Mouse (Mus musculus): Measurements from ENCODE around the gene Hoxb13.

Gene Hoxb13

DNA sequence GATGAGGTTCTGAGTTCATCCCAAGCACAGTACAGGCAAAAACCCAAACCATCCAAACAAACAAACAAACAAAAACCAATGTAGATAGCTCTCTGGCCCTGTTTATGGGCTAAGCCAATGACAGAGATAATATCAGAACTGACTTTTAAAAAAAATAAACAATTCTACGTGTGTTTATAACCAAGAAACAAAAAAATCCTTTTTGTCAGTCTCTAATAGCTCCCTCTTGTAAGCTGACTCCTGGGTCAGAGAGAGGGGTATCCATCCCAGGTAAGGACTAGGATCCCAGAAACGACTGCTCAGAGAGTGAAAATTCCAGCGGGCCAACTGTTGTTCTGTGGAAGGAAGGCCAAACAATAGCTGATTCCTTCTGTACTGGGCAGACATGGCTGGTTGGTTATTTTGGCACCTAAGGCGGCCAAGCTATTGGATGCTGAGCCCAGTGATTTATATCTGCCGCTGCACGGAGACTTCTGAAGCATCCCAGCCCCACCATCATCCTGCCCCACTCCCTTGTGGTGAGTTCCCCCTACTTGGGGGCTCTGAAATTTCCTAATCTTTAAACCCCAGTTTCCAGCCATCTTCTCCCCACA, 15.1 kb upstream of the Hoxb13 start:
- in situ Hi-C loops (cut with MboI; ENCODE audit: low pct_unique_long_range_greater_than_20kb in 1 of 2, low sequenced_read_pairs in 2 of 2, unreplicated experiment in 1 of 2), result loop anchor here in 1 of 2 experiments (10.0 kb wide), 1 partner anchor 146 kb away; the partner anchor contains the start of gene Hoxb3

DNA sequence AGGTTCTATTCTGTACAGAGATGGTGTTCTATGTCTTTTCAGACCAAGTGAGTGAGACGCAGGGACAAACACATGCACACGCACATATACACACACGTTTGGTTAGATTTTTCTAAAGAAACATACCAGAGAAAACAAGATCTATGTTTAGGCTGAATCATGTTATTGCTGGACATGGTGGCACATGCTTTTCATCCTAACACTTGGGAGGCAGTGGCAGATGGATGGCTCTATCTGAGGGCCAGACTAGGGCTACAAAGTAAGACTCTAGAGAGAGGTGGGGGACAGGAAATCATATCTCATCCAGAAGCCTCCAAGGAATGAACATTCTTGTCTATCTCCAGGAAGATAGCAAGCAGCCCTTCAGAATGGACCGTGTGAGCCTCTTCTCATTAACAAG, 13.1 kb upstream of the Hoxb13 start:
- in situ Hi-C loops (cut with MboI; ENCODE audit: low pct_unique_long_range_greater_than_20kb in 1 of 2, low sequenced_read_pairs in 2 of 2, unreplicated experiment in 1 of 2), result no loop called here

DNA sequence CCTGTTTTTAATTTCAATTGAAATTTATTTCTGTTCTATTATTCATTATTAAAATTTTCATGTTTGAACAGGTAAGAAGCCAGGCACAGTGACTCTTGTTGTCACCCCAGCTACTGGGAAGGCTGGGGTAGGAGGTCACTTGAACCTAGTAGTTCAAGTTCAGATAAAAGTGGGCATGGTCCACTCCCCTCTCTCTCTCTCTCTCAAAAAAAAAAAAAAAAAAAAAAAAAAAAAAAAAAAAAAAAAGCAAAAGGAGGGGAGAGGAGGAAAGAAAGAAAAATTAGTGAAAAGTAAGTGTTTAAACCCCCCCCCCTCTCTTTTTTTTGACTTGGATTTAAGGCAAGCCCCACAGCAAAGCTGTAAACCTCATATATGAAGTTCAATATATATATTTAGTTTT, 9.9 kb upstream of the Hoxb13 start:
- in situ Hi-C loops (cut with MboI; ENCODE audit: low pct_unique_long_range_greater_than_20kb in 1 of 2, low sequenced_read_pairs in 2 of 2, unreplicated experiment in 1 of 2), result no loop called here

DNA sequence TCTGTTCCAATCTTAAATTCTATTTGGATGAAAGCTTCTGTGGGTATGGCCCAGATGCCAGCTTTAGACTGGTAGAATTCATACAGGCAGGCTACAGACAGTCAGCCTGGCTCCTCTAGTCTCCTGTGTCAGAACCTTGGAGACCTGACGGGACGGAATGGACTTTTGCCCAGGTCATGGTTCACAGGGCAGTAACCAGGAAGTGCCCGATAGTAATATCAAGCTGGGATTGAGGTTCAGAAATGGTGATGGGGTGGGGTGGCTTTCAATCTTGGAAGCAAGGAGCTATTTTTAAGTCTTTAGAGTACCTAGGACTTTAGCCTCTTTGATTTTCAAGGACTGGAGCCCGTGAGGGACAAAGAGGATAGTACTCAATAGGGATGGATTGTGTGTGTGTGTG, 6.8 kb upstream of the Hoxb13 start:
- in situ Hi-C loops (cut with MboI; ENCODE audit: low pct_unique_long_range_greater_than_20kb in 1 of 2, low sequenced_read_pairs in 2 of 2, unreplicated experiment in 1 of 2), result no loop called here

DNA sequence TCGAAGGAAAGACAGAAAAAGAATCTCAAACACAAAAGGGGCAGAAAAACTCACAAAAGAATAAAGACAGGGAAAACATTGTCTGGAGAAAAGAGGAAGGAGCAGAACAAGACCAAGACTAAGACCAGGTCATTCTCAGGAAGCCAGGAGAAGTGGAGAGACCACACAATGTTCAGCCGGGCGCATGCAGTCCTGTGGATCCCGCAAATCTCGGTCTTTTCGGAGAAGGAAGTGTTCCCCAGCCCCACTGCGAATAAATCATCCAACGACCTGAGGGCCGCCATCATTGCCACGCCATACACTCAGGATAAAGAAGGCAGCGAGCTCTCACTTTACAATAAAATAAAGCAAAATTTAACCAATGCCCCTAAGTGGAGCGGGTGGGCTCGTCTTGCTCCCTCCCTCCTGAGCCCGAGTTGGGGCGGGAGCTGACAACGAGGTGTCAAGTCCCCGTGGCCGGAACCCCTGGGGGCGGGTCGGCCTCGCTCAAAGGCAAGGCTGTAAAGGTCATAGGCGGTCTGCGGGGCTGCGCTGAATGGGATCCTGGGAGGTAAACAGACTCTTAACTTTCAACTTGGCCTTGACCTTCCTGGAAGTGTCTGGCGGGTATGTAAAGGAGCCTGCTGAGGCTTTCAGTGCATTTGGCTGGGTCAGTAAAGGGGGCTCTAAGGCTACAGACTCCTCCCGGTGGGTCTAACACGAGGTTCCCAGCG, 4.2 kb upstream of the Hoxb13 start:
- in situ Hi-C loops (cut with MboI; ENCODE audit: low pct_unique_long_range_greater_than_20kb in 1 of 2, low sequenced_read_pairs in 2 of 2, unreplicated experiment in 1 of 2), result no loop called here

DNA sequence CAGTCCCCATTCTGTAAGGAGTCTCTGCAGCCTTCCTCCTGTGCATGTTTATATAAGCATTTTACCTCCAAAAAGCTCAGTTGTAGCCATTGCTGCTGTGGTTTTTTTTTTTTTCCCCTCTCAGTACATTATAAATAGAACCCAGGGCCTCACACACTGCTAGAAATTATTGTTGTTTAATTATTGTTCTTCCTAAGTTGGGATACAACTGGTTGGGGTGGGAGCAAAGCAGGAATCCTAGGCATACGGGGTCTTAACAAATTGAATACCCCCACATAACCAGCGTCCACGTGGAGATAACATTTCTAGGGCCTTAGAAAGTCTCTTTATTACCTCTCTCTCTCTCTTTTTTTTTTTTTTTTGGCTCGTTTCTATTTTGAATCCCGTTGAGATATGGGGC, 3.0 kb upstream of the Hoxb13 start:
- in situ Hi-C loops (cut with MboI; ENCODE audit: low pct_unique_long_range_greater_than_20kb in 1 of 2, low sequenced_read_pairs in 2 of 2, unreplicated experiment in 1 of 2), result no loop called here

DNA sequence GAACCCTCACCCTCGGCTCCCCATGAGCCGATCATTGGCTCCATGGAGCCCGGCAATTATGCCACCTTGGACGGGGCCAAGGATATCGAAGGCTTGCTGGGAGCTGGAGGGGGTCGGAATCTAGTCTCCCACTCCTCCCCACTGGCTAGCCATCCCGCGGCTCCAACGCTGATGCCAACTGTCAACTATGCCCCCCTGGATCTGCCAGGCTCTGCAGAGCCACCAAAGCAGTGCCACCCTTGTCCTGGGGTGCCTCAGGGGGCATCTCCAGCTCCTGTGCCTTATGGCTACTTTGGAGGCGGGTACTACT, 240 bp downstream of the Hoxb13 start:
- in situ Hi-C loops (cut with MboI; ENCODE audit: low pct_unique_long_range_greater_than_20kb in 1 of 2, low sequenced_read_pairs in 2 of 2, unreplicated experiment in 1 of 2), result no loop called here

DNA sequence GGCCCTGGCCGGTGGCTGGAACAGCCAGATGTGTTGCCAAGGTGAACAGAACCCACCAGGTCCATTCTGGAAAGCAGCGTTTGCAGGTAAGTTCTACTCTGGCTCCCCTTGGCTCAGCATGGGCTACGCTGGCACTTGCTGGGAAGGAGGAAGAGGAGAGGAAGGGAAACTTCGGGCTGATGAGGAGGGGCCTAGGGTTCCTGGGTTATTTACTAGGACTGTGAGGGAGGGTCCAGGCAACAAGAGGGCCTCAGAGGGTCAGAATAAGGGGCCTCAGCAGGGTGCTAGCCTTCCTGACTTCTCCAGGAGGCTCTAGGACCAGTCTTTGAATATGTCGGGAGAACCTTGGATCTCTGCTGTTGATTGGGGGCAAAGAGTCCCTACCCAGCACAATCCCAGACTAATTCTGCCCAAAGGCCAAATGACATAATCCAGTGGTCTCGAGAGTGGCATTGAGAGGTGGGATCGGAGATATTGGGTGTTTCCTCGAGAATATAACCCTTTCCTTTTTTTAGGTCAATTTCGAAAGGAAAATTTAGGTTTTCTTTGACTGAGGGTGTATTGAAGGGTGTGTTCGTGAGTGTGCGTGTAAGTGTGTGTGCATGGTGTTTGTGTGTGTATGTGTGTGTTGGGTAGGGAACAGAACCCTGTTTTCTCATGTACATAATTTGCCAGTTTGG, 985 bp downstream of the Hoxb13 start:
- in situ Hi-C loops (cut with MboI; ENCODE audit: low pct_unique_long_range_greater_than_20kb in 1 of 2, low sequenced_read_pairs in 2 of 2, unreplicated experiment in 1 of 2), result no loop called here

DNA sequence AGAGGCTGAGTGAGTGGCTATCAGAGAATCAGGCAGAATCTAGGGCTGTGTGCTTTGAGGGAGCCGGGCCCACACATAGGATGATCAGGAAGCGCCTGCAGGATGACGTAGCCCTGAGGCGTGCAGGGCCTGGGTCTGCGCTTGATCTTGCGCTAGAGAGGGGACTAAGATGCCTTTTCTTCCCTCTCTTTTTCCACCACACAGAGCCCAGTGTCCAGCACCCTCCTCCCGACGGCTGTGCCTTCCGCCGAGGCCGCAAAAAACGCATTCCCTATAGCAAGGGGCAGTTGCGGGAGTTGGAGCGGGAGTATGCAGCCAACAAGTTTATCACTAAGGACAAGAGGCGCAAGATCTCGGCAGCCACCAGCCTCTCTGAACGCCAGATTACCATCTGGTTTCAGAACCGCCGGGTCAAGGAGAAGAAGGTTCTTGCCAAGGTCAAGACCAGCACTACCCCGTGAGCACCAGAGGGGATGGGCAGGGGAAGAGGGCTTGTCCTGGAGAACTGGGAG, 1.7 kb downstream of the Hoxb13 start:
- in situ Hi-C loops (cut with MboI; ENCODE audit: low pct_unique_long_range_greater_than_20kb in 1 of 2, low sequenced_read_pairs in 2 of 2, unreplicated experiment in 1 of 2), result no loop called here

DNA sequence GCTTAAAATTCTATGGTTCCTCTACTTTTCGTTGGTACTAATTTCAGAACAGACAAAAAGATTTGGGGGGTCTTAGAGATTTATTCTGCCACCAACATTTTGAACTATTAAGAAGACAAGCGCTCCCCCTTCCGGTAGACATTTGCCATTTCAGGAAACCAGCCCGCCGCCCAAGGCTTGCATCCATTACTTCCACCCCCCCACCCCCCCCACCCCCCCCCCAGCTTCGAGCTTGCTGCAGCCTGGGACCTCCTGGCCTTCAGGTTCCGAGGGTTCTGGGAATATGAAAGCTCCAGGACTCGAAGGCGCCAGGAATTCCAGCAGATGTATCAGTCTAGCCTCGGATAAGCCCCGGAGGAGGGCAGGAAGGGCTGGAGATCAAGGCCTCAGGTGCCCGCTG, 4.5 kb downstream of the Hoxb13 start:
- in situ Hi-C loops (cut with MboI; ENCODE audit: low pct_unique_long_range_greater_than_20kb in 1 of 2, low sequenced_read_pairs in 2 of 2, unreplicated experiment in 1 of 2), result no loop called here

DNA sequence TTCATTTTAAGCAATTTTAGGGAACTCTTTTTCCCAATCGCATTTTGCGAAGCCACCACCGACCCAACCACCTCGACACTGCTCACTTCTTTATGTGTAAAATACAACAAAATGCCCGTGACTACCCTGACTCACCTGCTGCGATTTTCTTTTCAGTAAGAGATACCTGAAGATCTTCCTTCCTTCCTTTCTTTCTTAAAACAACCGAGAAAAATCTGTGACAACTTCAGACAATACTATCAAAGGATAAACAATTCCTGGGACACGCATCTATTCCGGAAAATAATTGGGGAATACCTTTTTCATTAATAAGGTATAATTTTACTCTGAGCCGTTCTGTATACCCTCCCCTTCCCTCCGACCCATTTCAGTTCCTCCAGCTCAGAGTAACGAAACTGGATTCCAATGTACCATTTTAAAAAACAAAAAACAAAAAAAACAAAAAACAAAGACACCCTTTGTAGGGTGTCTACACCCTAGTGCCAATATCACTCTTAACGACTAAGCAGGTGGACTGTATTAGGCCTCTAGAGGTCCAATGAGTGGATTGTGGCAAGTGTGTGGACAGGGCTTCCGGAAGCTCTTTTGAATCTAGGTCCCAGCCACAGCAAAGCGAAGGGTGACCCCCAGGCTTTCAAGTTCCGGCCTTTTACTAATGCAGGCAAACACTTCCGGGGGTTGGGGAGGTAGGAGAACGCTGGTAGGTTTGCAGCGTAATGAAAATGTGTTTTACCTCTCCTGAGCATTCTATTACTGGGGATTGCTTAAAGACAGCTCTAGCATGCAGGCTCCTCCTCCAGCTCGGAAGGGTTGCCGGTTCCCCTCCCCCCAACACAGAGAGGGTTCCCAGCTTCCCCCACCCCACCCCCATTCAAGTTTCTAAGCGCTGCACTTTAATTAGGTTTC, 5.3 kb downstream of the Hoxb13 start:
- in situ Hi-C loops (cut with MboI; ENCODE audit: low pct_unique_long_range_greater_than_20kb in 1 of 2, low sequenced_read_pairs in 2 of 2, unreplicated experiment in 1 of 2), result no loop called here

DNA sequence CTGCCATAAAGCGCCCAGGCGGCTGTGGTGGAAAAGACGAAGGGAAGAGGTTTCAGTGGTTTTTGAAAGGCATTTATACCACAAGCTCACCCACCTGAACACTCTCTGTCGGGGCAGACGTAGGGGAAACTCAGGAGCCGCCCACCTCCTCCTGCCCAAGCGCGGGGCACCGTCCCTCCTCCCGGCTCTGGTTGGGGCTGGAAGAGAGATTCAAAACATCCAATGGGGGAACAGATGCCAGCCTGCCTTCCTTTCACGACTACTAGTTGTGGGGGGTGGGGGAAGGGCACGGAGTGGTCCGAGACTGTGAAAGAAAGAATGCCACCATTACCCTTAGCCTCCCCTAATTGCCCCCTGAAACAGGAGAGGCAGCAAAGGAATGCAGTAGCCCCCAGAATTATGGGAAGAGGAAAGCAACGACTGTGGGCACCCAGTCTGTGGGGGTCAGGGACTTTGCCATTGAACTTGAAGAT, 6.1 kb downstream of the Hoxb13 start:
- in situ Hi-C loops (cut with MboI; ENCODE audit: low pct_unique_long_range_greater_than_20kb in 1 of 2, low sequenced_read_pairs in 2 of 2, unreplicated experiment in 1 of 2), result no loop called here

DNA sequence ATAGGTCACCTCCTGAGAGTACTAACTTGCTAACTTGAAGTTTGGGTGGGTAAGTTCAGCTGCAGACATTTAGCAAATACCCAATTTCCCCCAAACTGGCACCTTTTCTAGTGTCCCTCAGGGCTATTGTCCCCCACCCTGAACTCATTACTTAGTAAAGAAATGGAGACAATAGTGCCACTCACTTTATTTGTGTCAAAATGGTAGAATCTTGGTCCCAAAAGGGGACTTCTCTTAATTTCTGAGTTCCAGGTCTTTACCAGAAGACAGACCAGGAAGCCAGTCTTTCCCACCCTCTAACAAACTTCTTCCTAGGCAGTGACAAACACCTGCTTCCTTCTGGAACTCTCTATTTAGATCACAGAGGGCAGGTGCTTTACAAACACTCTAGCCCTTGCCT, 7.6 kb downstream of the Hoxb13 start:
- in situ Hi-C loops (cut with MboI; ENCODE audit: low pct_unique_long_range_greater_than_20kb in 1 of 2, low sequenced_read_pairs in 2 of 2, unreplicated experiment in 1 of 2), result no loop called here

DNA sequence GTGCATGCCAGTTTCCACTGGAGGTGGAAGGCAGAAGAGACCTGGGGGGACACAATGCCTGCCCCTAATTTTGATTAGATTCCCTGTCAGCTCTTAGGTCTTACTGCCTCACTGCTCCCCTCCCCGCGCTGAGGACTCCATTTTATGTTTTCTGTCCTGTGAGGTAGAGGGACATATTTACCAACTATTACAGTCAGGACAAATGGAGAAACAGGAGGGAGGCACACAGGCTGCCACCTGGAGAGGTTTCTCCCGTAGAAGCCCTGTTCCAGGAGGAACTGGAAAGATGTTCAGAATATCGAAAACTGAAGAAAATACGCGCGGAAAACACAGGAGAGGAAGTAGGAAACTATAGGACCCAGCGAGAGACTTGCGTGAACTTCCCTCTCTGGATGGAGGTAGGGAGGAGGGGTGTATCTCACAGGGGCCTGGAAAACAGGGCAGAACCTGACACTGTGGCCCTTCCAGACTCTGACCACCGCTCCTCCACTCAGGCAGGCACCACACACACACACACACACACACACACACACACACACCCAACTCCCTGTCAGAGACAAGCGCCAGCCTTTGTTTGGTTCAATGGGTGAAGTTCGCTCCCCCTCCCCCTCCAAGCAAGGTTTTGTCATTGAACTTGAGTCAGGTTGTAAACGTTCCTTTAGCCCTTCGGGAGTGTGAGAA, 8.4 kb downstream of the Hoxb13 start:
- in situ Hi-C loops (cut with MboI; ENCODE audit: low pct_unique_long_range_greater_than_20kb in 1 of 2, low sequenced_read_pairs in 2 of 2, unreplicated experiment in 1 of 2), result no loop called here

DNA sequence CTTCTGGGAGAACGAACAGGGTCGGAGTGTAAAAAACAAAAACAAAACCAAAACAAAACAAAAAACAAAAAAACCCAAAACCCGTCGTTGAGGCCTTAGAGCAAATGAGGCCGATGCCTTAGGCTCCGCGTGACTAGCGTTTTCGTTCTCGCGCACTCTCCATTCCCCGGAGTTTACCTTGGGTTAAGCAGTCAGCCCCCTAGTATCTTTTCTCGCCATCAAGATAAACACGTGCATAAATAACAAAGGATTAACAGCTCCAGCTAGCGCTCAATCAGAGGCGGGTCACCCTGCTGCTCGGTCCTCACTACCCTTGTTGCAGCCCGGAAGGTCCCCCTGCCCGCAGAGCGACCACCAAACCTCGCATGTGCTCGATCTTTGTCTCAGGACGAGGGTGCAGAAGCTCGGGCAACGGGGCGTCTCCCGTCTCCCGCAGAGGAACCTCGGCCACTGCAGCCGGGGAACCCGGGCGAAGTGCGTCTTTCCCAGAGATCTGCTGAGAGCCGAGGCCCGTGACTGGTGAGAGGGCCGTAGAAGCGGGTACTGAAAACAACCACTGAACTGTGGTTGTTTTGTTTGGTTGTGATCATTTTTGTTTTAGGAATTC, 9.2 kb downstream of the Hoxb13 start:
- in situ Hi-C loops (cut with MboI; ENCODE audit: low pct_unique_long_range_greater_than_20kb in 1 of 2, low sequenced_read_pairs in 2 of 2, unreplicated experiment in 1 of 2), result no loop called here

DNA sequence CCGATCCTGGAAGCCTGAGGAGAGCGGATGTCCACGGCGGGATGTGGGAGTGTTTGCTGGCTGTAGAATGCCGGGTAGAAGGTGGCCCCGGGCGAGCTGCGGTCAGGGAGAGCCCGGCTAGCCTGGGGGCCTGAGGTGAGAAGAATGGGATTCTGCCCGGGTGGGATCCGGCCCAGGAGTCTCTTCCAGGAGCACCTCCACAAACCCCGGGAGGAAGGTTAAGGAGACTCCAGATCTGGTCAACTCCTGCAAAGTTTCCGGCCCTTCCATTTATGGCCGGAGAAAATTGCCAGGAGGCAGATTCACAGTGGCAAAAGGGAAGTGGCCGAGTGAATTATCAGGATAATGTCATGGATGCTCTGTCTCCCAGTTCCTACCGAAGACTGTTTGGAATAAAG, 9.7 kb downstream of the Hoxb13 start:
- in situ Hi-C loops (cut with MboI; ENCODE audit: low pct_unique_long_range_greater_than_20kb in 1 of 2, low sequenced_read_pairs in 2 of 2, unreplicated experiment in 1 of 2), result no loop called here

DNA sequence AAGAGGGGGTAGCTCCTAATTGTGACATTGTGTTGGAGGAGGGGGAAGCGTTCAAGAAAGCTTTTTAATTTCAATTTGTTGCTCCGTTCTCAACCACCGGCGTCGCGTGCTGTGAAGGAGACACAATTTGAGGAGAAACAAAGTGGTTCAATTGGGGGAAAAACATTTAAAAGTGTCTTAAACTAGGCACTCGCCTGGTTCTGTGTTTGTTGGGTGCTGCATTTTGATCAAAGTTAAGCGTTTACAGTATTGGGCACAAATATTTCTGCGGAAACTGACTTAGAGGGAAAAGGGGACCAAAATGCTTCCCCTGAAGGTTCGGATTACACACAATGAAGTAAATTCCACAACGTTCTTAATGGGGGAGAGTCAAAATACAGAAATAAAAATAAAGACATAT, 10.2 kb downstream of the Hoxb13 start:
- in situ Hi-C loops (cut with MboI; ENCODE audit: low pct_unique_long_range_greater_than_20kb in 1 of 2, low sequenced_read_pairs in 2 of 2, unreplicated experiment in 1 of 2), result no loop called here
